Mouse (Mus musculus): ENCODE results near the gene Ift140. TPM values are rescaled to one million over a fixed set of nuclear protein-coding genes. Genes with fewer than 3 reads are reported as not detected.

Ift140 gene
- polyA plus RNA-seq, 1 experiment from 2014 or later: 28.4 TPM

GRCm38 (mm10) chr17:25110590-25110989 is 94.7 kb downstream of the Ift140 start:
- H3K36me3 ChIP-seq (ENCODE audit: control insufficient read depth, insufficient read depth): peaks cover 7% of the 10 kb centered on the region; the same call in 1 of the 2 replicates
- no peak for ATAC-seq
- H3K27ac ChIP-seq (ENCODE audit: low read length): no peak overlapping the region
- no peaks in the 10 kb centered on the region for H3K9me3 ChIP-seq (ENCODE audit: control insufficient read depth, low read length)
- no peak overlapping the region for H3K4me2 ChIP-seq (ENCODE audit: low read length)
- peaks cover 17% of the 10 kb centered on the region for H3K4me1 ChIP-seq (replicated peaks; ENCODE audit: control insufficient read depth, insufficient read depth, low read length)
- no peak overlapping the region for H3K4me3 ChIP-seq (replicated peaks; ENCODE audit: low read length)
- WGBS: 94% methylated on average over 5 of the region's 6 CpGs
- H3K27me3 ChIP-seq (replicated peaks; ENCODE audit: control insufficient read depth, insufficient read depth, low read length): no peaks in the 10 kb centered on the region
- no peak overlapping the region for H3K9ac ChIP-seq (replicated peaks; ENCODE audit: low read depth, low read length)

- Histone ChIP-seq H3K36me3 (ENCODE audit: control insufficient read depth, insufficient read depth) (peaks cover 5% of the 10 kb centered on the region; the same call in 1 of the 2 replicates), H3K27me3 (replicated peaks; ENCODE audit: control insufficient read depth, insufficient read depth, low read length) (no peaks in the 10 kb centered on the region), H3K27ac (ENCODE audit: low read length) (peak overlapping the region; percentile 50; the same call in 1 of the 2 replicates), H3K4me2 (ENCODE audit: low read length) (no peak overlapping the region), H3K4me1 (replicated peaks; ENCODE audit: control insufficient read depth, insufficient read depth, low read length) (peaks cover 19% of the 10 kb centered on the region), H3K9me3 (ENCODE audit: control insufficient read depth, low read length) (no peaks in the 10 kb centered on the region), H3K9ac (replicated peaks; ENCODE audit: low read depth, low read length) (no peak overlapping the region), H3K4me3 (replicated peaks; ENCODE audit: low read length) (no peak overlapping the region)
- no peak for ATAC-seq
- 91% methylated on average over 5 of the region's 5 CpGs for WGBS
Observed at GRCm38 (mm10) chr17:25111220-25111619, 95.3 kb downstream of the Ift140 start.

GRCm38 (mm10) chr17:25111739-25112422 is 96.0 kb downstream of the Ift140 start:
- Histone ChIP-seq H3K36me3 (ENCODE audit: control insufficient read depth, insufficient read depth) (peaks cover 3% of the 10 kb centered on the region; the same call in 1 of the 2 replicates), H3K27ac (ENCODE audit: low read length) (peak overlapping the region; percentile 83), H3K9me3 (ENCODE audit: control insufficient read depth, low read length) (no peaks in the 10 kb centered on the region), H3K4me3 (replicated peaks; ENCODE audit: low read length) (no peak overlapping the region), H3K4me2 (ENCODE audit: low read length) (peak overlapping the region; percentile 0; the same call in 1 of the 2 replicates), H3K4me1 (replicated peaks; ENCODE audit: control insufficient read depth, insufficient read depth, low read length) (peaks cover 22% of the 10 kb centered on the region), H3K27me3 (replicated peaks; ENCODE audit: control insufficient read depth, insufficient read depth, low read length) (no peaks in the 10 kb centered on the region), H3K9ac (replicated peaks; ENCODE audit: low read depth, low read length) (no peak overlapping the region)
- 69% methylated on average over 8 of the region's 8 CpGs for WGBS
- ATAC-seq: peak; percentile 56

- ATAC-seq: no peak
- peaks cover 22% of the 10 kb centered on the region for H3K4me1 ChIP-seq (replicated peaks; ENCODE audit: control insufficient read depth, insufficient read depth, low read length)
- peaks cover 3% of the 10 kb centered on the region; the same call in 1 of the 2 replicates for H3K36me3 ChIP-seq (ENCODE audit: control insufficient read depth, insufficient read depth)
- WGBS: 74% methylated on average over 3 of the region's 3 CpGs
- H3K27ac ChIP-seq (ENCODE audit: low read length): peak overlapping the region; percentile 83
- H3K9ac ChIP-seq (replicated peaks; ENCODE audit: low read depth, low read length): no peak overlapping the region
- peak overlapping the region; percentile 0; the same call in 1 of the 2 replicates for H3K4me2 ChIP-seq (ENCODE audit: low read length)
- H3K27me3 ChIP-seq (replicated peaks; ENCODE audit: control insufficient read depth, insufficient read depth, low read length): no peaks in the 10 kb centered on the region
- no peak overlapping the region for H3K4me3 ChIP-seq (replicated peaks; ENCODE audit: low read length)
- no peaks in the 10 kb centered on the region for H3K9me3 ChIP-seq (ENCODE audit: control insufficient read depth, low read length)
Observed at GRCm38 (mm10) chr17:25112423-25112810, 96.5 kb downstream of the Ift140 start.

GRCm38 (mm10) chr17:25114908-25115645 is 99.2 kb downstream of the Ift140 start:
- Histone ChIP-seq H3K4me2 (ENCODE audit: low read length) (peak overlapping the region; percentile 99), H3K4me1 (replicated peaks; ENCODE audit: control insufficient read depth, insufficient read depth, low read length) (peaks cover 22% of the 10 kb centered on the region), H3K27me3 (replicated peaks; ENCODE audit: control insufficient read depth, insufficient read depth, low read length) (no peaks in the 10 kb centered on the region), H3K27ac (ENCODE audit: low read length) (peak overlapping the region; percentile 86), H3K9me3 (ENCODE audit: control insufficient read depth, low read length) (no peaks in the 10 kb centered on the region), H3K36me3 (ENCODE audit: control insufficient read depth, insufficient read depth) (no peaks in the 10 kb centered on the region), H3K9ac (replicated peaks; ENCODE audit: low read depth, low read length) (peak overlapping the region; percentile 80), H3K4me3 (replicated peaks; ENCODE audit: low read length) (peak overlapping the region; percentile 78)
- ATAC-seq: peak; percentile 24
- WGBS: 12% methylated on average over 23 of the region's 23 CpGs

GRCm38 (mm10) chr17:25115664-25116432 is 100.0 kb downstream of the Ift140 start, which contains the start of gene Telo2:
Gene Telo2, minus strand, starts transcription at chr17:25115967.
- ATAC-seq: peak; percentile 87
- Histone ChIP-seq H3K4me1 (replicated peaks; ENCODE audit: control insufficient read depth, insufficient read depth, low read length) (peaks cover 22% of the 10 kb centered on the region), H3K27me3 (replicated peaks; ENCODE audit: control insufficient read depth, insufficient read depth, low read length) (no peaks in the 10 kb centered on the region), H3K9me3 (ENCODE audit: control insufficient read depth, low read length) (no peaks in the 10 kb centered on the region), H3K36me3 (ENCODE audit: control insufficient read depth, insufficient read depth) (no peaks in the 10 kb centered on the region), H3K9ac (replicated peaks; ENCODE audit: low read depth, low read length) (peak within 1 kb of the TSS; percentile 80), H3K4me3 (replicated peaks; ENCODE audit: low read length) (peak within 1 kb of the TSS; percentile 78), H3K4me2 (ENCODE audit: low read length) (peak within 1 kb of the TSS; percentile 99), H3K27ac (ENCODE audit: low read length) (peak within 1 kb of the TSS; percentile 86)
- 5% methylated on average over 40 of the region's 40 CpGs for WGBS

GRCm38 (mm10) chr17:25117263-25117662 is 101.4 kb downstream of the Ift140 start:
- Histone ChIP-seq H3K9me3 (ENCODE audit: control insufficient read depth, low read length) (no peaks in the 10 kb centered on the region), H3K27me3 (replicated peaks; ENCODE audit: control insufficient read depth, insufficient read depth, low read length) (no peaks in the 10 kb centered on the region), H3K36me3 (ENCODE audit: control insufficient read depth, insufficient read depth) (no peaks in the 10 kb centered on the region), H3K27ac (ENCODE audit: low read length) (no peak overlapping the region), H3K4me1 (replicated peaks; ENCODE audit: control insufficient read depth, insufficient read depth, low read length) (peaks cover 19% of the 10 kb centered on the region), H3K9ac (replicated peaks; ENCODE audit: low read depth, low read length) (no peak overlapping the region), H3K4me2 (ENCODE audit: low read length) (no peak overlapping the region), H3K4me3 (replicated peaks; ENCODE audit: low read length) (no peak overlapping the region)
- WGBS: 39% methylated on average over 4 of the region's 4 CpGs
- no peak for ATAC-seq

- peaks cover 5% of the 10 kb centered on the region for H3K4me1 ChIP-seq (replicated peaks; ENCODE audit: control insufficient read depth, insufficient read depth, low read length)
- no peaks in the 10 kb centered on the region; the same call in 1 of the 2 replicates for H3K27me3 ChIP-seq (replicated peaks; ENCODE audit: control insufficient read depth, insufficient read depth, low read length)
- no peaks in the 10 kb centered on the region for H3K36me3 ChIP-seq (ENCODE audit: control insufficient read depth, insufficient read depth)
- no peak for ATAC-seq
- no peak within 1 kb of the TSS for H3K27ac ChIP-seq (ENCODE audit: low read length)
- H3K4me2 ChIP-seq (ENCODE audit: low read length): no peak within 1 kb of the TSS
- no peaks in the 10 kb centered on the region for H3K9me3 ChIP-seq (ENCODE audit: control insufficient read depth, low read length)
- no peak within 1 kb of the TSS for H3K4me3 ChIP-seq (replicated peaks; ENCODE audit: low read length)
- 48% methylated on average over 3 of the region's 3 CpGs for WGBS
- no peak within 1 kb of the TSS for H3K9ac ChIP-seq (replicated peaks; ENCODE audit: low read depth, low read length)
Observed at GRCm38 (mm10) chr17:25120406-25120805, 104.5 kb downstream of the Ift140 start, which contains the start of gene Ptx4. Gene Ptx4, plus strand, starts transcription at chr17:25120760.

GRCm38 (mm10) chr17:25123979-25124378 is 108.1 kb downstream of the Ift140 start:
- Histone ChIP-seq H3K36me3 (ENCODE audit: control insufficient read depth, insufficient read depth) (no peaks in the 10 kb centered on the region), H3K4me1 (replicated peaks; ENCODE audit: control insufficient read depth, insufficient read depth, low read length) (no peaks in the 10 kb centered on the region), H3K27ac (ENCODE audit: low read length) (no peak overlapping the region), H3K27me3 (replicated peaks; ENCODE audit: control insufficient read depth, insufficient read depth, low read length) (no peaks in the 10 kb centered on the region; the same call in 1 of the 2 replicates), H3K9ac (replicated peaks; ENCODE audit: low read depth, low read length) (no peak overlapping the region), H3K4me3 (replicated peaks; ENCODE audit: low read length) (no peak overlapping the region), H3K4me2 (ENCODE audit: low read length) (no peak overlapping the region), H3K9me3 (ENCODE audit: control insufficient read depth, low read length) (no peaks in the 10 kb centered on the region)
- ATAC-seq: no peak
- WGBS: 28% methylated on average over 7 of the region's 7 CpGs
